Mouse (Mus musculus) heart, embryonic 15.5 days (tissue): ENCODE data around the gene Esp34. TPM values are rescaled to one million over a fixed set of nuclear protein-coding genes. Genes with fewer than 3 reads are reported as not detected.

Source experiments
- ATAC-seq: fragments of 200-750 bp; cut with Nextera tagmentation; replicated peaks from 2 replicates; pipeline ENCODE4 v1.8.0; 2017; ENCODE audit warnings: low read depth, moderate TSS enrichment; ENCODE audit not compliant: insufficient number of reproducible peaks, insufficient read depth, low FRiP score
- H3K27ac ChIP-seq: fragments of 300-500 bp; sonication (generic); 2 replicates; pipeline ENCODE4 v1.5.1; 2015; ENCODE audit warnings: mild to moderate bottlenecking, inconsistent platforms
- H3K27me3 ChIP-seq: fragments of 300-500 bp; sonication (generic); 2 replicates; pipeline ENCODE4 v1.6.1; 2015; ENCODE audit warnings: inconsistent platforms
- H3K36me3 ChIP-seq: fragments of 300-500 bp; sonication (generic); 2 replicates; pipeline ENCODE4 v1.6.1; 2015; ENCODE audit warnings: mild to moderate bottlenecking, inconsistent platforms
- H3K4me1 ChIP-seq: fragments of 300-500 bp; sonication (generic); replicated peaks from 2 replicates; pipeline ENCODE4 v1.6.1; 2015; ENCODE audit warnings: inconsistent platforms
- H3K4me2 ChIP-seq: fragments of 300-500 bp; sonication (generic); 2 replicates; pipeline ENCODE4 v1.6.1; 2015; ENCODE audit warnings: inconsistent platforms, mild to moderate bottlenecking, moderate library complexity
- H3K4me3 ChIP-seq: fragments of 300-500 bp; sonication (generic); 2 replicates; pipeline ENCODE4 v1.5.1; 2015; ENCODE audit warnings: mild to moderate bottlenecking, inconsistent platforms
- H3K9ac ChIP-seq: fragments of 300-500 bp; sonication (generic); 2 replicates; pipeline ENCODE4 v1.6.1; 2015; ENCODE audit warnings: mild to moderate bottlenecking, inconsistent platforms
- H3K9me3 ChIP-seq: fragments of 300-500 bp; sonication (generic); replicated peaks from 2 replicates; pipeline ENCODE4 v1.6.1; 2016; ENCODE audit warnings: inconsistent platforms
- WGBS: fragments of 180-500 bp; shearing (Covaris S2); methylation state at CpG from one replicate; pipeline ENCODE4 v1.1.7; 2015; ENCODE audit warnings: mixed read lengths; 5-methylcytosine and 5-hydroxymethylcytosine counted together
- polyA plus RNA-seq: library from polyadenylated mRNA; unstranded; fragments of >200 nt; fragmentation: Nextera tagmentation; extraction: Ambion mirVana; gene quantifications from 2 replicates; pipeline ENCODE4 v1.2.1, GENCODE M21; 2015

Esp34 gene
- not detected in 2 replicates for polyA plus RNA-seq

- no peak within 1 kb of the TSS for H3K4me2 ChIP-seq
These were observed at the start of gene Esp34 for GRCm38 (mm10) chr17:38553892-38554291. Gene Esp34 (plus strand): TSS chr17:38554192.

GRCm38 (mm10) chr17:38562527-38562926, 8.5 kb downstream of the Esp34 start:
- no peak for ATAC-seq
- no peak overlapping the region for H3K27ac ChIP-seq
- 60% methylated on average over 5 of the region's 5 CpGs for WGBS

More at GRCm38 (mm10) chr17:38553892-38554291, at the start of gene Esp34:
- no peaks in the 10 kb centered on the region for H3K4me1 ChIP-seq
- H3K9me3 ChIP-seq, result no peaks in the 10 kb centered on the region; the same call in 1 of the 2 replicates
- no peak for ATAC-seq
- H3K9ac ChIP-seq, result no peak within 1 kb of the TSS
- WGBS, result 82% methylated on average over 1 of the region's 1 CpGs
- no peaks in the 10 kb centered on the region for H3K36me3 ChIP-seq
- H3K27me3 ChIP-seq, result no peaks in the 10 kb centered on the region
- H3K4me3 ChIP-seq, result no peak within 1 kb of the TSS
- H3K27ac ChIP-seq, result no peak within 1 kb of the TSS

More at GRCm38 (mm10) chr17:38562527-38562926, 8.5 kb downstream of the Esp34 start:
- Histone ChIP-seq H3K4me1 (no peaks in the 10 kb centered on the region), H3K4me3 (no peak overlapping the region), H3K36me3 (no peaks in the 10 kb centered on the region), H3K9ac (no peak overlapping the region), H3K9me3 (no peaks in the 10 kb centered on the region), H3K27me3 (no peaks in the 10 kb centered on the region), H3K4me2 (no peak overlapping the region)

Other genes starting within 250 kb of the Esp34 start
- not detected in 2 replicates for gene Olfr137, start 246.6 kb upstream of the Esp34 start, polyA plus RNA-seq
- not detected in 2 replicates for gene Olfr136, start 224.4 kb upstream of the Esp34 start, polyA plus RNA-seq
- gene Esp36, start 134.0 kb upstream of the Esp34 start, polyA plus RNA-seq, result not detected in 2 replicates
- gene Esp31, start 85.3 kb downstream of the Esp34 start, polyA plus RNA-seq, result not detected in 2 replicates